Comparison of ENCODE assay signal across 10 mouse cellular contexts in the genomic region with DNA sequence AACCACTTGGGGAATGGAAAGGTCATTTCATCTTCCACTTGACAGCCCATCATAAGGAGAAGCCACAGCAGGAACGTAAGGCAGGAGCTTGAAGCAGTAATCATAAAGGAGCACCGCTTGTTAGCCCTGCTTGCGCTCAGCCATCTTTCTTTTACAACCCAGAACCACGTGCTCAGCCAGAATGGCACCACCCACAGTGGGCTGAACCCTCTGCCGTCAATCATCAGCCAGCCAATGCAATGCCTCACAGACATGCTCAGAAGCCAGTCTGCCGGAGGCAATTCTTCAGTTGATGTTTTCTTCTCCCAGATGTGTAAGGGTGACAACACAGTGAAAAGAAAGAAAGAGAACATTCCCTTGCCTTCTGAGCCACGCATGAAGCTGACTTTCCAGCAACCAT. TPM values are rescaled to one million over a fixed set of nuclear protein-coding genes. Genes with fewer than 3 reads are reported as not detected.
DNase-seq lines count a peak whose midpoint lies in the region; ATAC-seq and TF ChIP-seq lines count a peak whose summit lies in the region.
"Had no signal": no experiment of that assay in that cellular context is flagged by ENCODE, and none has a peak within 500 bp of the region (broad histone marks: within the 10 kb centered on the region; RNA-seq: fewer than 3 reads in every experiment).

No protein-coding gene starts in this region.

- no peak overlapping the region for H3K4me2 ChIP-seq in midbrain, embryonic 13.5 days (replicated peaks)
- 0 out of 2 replicates have a peak overlapping the region, but pooled peaks have one; percentile 1 for H3K4me2 ChIP-seq in lung, postnatal 0 days (replicated peaks; ENCODE audit: low read depth, low read length)

- no peaks in the 10 kb centered on the region for H3K36me3 ChIP-seq in heart, embryonic 10.5 days
- H3K36me3 ChIP-seq in midbrain, embryonic 10.5 days: no peaks in the 10 kb centered on the region
- no peaks in the 10 kb centered on the region for H3K36me3 ChIP-seq in midbrain, embryonic 13.5 days
- H3K36me3 ChIP-seq in lung, postnatal 0 days (ENCODE audit: insufficient read depth, low read length): no peaks in the 10 kb centered on the region
- H3K36me3 ChIP-seq: neural tube, embryonic 15.5 days had no signal

- no peaks in the 10 kb centered on the region for H3K9me3 ChIP-seq in heart, embryonic 10.5 days
- H3K9me3 ChIP-seq in midbrain, embryonic 10.5 days (replicated peaks): no peaks in the 10 kb centered on the region
- H3K9me3 ChIP-seq in midbrain, embryonic 13.5 days: no peaks in the 10 kb centered on the region
- no peaks in the 10 kb centered on the region for H3K9me3 ChIP-seq in lung, postnatal 0 days (ENCODE audit: low read length)
- H3K9me3 ChIP-seq: neural tube, embryonic 15.5 days had no signal

- WGBS in heart, embryonic 10.5 days: 86% methylated on average over 7 of the region's 7 CpGs
- 85% methylated on average over 7 of the region's 7 CpGs for WGBS in midbrain, embryonic 10.5 days
- WGBS in midbrain, embryonic 13.5 days: 82% methylated on average over 7 of the region's 7 CpGs
- 74% methylated on average over 7 of the region's 7 CpGs for WGBS in lung, postnatal 0 days

- DNase-seq in heart, embryonic 10.5 days (ENCODE audit: low spot score): peak; percentile 45
- DNase-seq in heart, postnatal 4 days: no peak
- no peak for DNase-seq in midbrain, embryonic 10.5 days (ENCODE audit: low spot score)
- DNase-seq in lung, postnatal 0 days (ENCODE audit: low spot score): no peak
- DNase-seq in testis, postnatal 14 days (ENCODE audit: low spot score): peak; percentile 69
- DNase-seq in T-cell, adult 2 months (ENCODE audit: low spot score): no peak
- no peak for DNase-seq in natural killer cell, adult 2 months (ENCODE audit: low spot score in 2 of 2)
- DNase-seq: cerebellum, adult 9-11 months had no signal

- no peak for TF ChIP-seq CTCF in lung, postnatal 0 days (IDR thresholded peaks at IDR 0.05)

- H3K4me1 ChIP-seq in heart, embryonic 10.5 days: peaks cover 28% of the 10 kb centered on the region
- peaks cover 46% of the 10 kb centered on the region for H3K4me1 ChIP-seq in midbrain, embryonic 10.5 days
- H3K4me1 ChIP-seq in midbrain, embryonic 13.5 days (replicated peaks): peaks cover 14% of the 10 kb centered on the region
- peaks cover 7% of the 10 kb centered on the region; the same call in 1 of the 2 replicates for H3K4me1 ChIP-seq in lung, postnatal 0 days (ENCODE audit: insufficient read depth, low read depth, low read length)

- no peak overlapping the region for H3K27ac ChIP-seq in heart, embryonic 10.5 days
- peak overlapping the region; percentile 60 for H3K27ac ChIP-seq in midbrain, embryonic 10.5 days (replicated peaks)
- H3K27ac ChIP-seq in midbrain, embryonic 13.5 days: no peak overlapping the region
- peak overlapping the region; percentile 51 for H3K27ac ChIP-seq in lung, postnatal 0 days (ENCODE audit: low read length)
- H3K27ac ChIP-seq: neural tube, embryonic 15.5 days had no signal

- TF ChIP-seq EP300 in lung, postnatal 0 days (IDR thresholded peaks at IDR 0.05): no peak

- H3K4me3 ChIP-seq in heart, embryonic 10.5 days: no peak overlapping the region
- H3K4me3 ChIP-seq in midbrain, embryonic 10.5 days: no peak overlapping the region
- no peak overlapping the region for H3K4me3 ChIP-seq in midbrain, embryonic 13.5 days (replicated peaks)
- H3K4me3 ChIP-seq in lung, postnatal 0 days (ENCODE audit: low read depth, low read length): no peak overlapping the region
- H3K4me3 ChIP-seq: neural tube, embryonic 15.5 days had no signal

- no peaks in the 10 kb centered on the region for H3K27me3 ChIP-seq in heart, embryonic 10.5 days (ENCODE audit: insufficient read depth, poor library complexity, severe bottlenecking)
- H3K27me3 ChIP-seq in midbrain, embryonic 10.5 days (ENCODE audit: low read depth, poor library complexity, severe bottlenecking): no peaks in the 10 kb centered on the region
- H3K27me3 ChIP-seq in midbrain, embryonic 13.5 days: no peaks in the 10 kb centered on the region
- no peaks in the 10 kb centered on the region for H3K27me3 ChIP-seq in lung, postnatal 0 days (replicated peaks; ENCODE audit: insufficient read depth, low read length)
- H3K27me3 ChIP-seq: neural tube, embryonic 15.5 days had no signal

- H3K9ac ChIP-seq in midbrain, embryonic 13.5 days (replicated peaks): no peak overlapping the region
- H3K9ac ChIP-seq in lung, postnatal 0 days (replicated peaks; ENCODE audit: low read depth): no peak overlapping the region
- H3K9ac ChIP-seq: neural tube, embryonic 15.5 days had no signal

- ATAC-seq in midbrain, embryonic 13.5 days: no peak
- peak; percentile 65 for ATAC-seq in lung, postnatal 0 days

RNA-seq across cellular contexts. Expression of a gene that starts 7.3 kb away (rescaled TPM):
- 2.1 and 3.8 TPM in 2 replicates for polyA plus RNA-seq in heart, embryonic 10.5 days (2016; fragmentation: Nextera tagmentation; extraction: Ambion mirVana)
- total RNA-seq in heart, postnatal 4 days (2021): 10 to 100 TPM; 11.0 to 13.0 TPM
- polyA plus RNA-seq in midbrain, embryonic 10.5 days (2016; fragmentation: Nextera tagmentation; extraction: Ambion mirVana): 0.84 and 0.87 TPM in 2 replicates
- 0.50 and 1.2 TPM in 2 replicates for polyA plus RNA-seq in midbrain, embryonic 13.5 days (2015; fragmentation: Nextera tagmentation; extraction: Ambion mirVana)
- polyA plus RNA-seq in lung, postnatal 0 days (2015; fragmentation: Nextera tagmentation; extraction: Ambion mirVana): 47.2 and 48.0 TPM in 2 replicates

Comparison
In these comparisons a context has a peak if more than half of its experiments do, and no peak if none do; other contexts are left out.
1. DNase-seq: peak in heart, embryonic 10.5 days (single experiment) and testis, postnatal 14 days (single experiment); none in heart, postnatal 4 days (single experiment), midbrain, embryonic 10.5 days (single experiment), lung, postnatal 0 days (single experiment), T-cell, adult 2 months (single experiment) and natural killer cell, adult 2 months (0 of 2).
2. H3K27ac ChIP-seq: peak in midbrain, embryonic 10.5 days (single experiment) and lung, postnatal 0 days (single experiment); none in heart, embryonic 10.5 days (single experiment) and midbrain, embryonic 13.5 days (single experiment).
3. RNA of a gene that starts 7.3 kb away (polyA plus RNA-seq): 47.2 to 48.0 TPM in lung, postnatal 0 days; 2.1 to 3.8 TPM in heart, embryonic 10.5 days, 0.84 to 0.87 TPM in midbrain, embryonic 10.5 days and 0.50 to 1.2 TPM in midbrain, embryonic 13.5 days; every median in the first group is over 10 times any median in the second.